Mouse (Mus musculus): ENCODE results near the gene Rbpms2. TPM values are rescaled to one million over a fixed set of nuclear protein-coding genes. Genes with fewer than 3 reads are reported as not detected.

Gene Rbpms2
- total RNA-seq (2021) = 1 to 10 TPM; 1.8 to 2.9 TPM

DNA sequence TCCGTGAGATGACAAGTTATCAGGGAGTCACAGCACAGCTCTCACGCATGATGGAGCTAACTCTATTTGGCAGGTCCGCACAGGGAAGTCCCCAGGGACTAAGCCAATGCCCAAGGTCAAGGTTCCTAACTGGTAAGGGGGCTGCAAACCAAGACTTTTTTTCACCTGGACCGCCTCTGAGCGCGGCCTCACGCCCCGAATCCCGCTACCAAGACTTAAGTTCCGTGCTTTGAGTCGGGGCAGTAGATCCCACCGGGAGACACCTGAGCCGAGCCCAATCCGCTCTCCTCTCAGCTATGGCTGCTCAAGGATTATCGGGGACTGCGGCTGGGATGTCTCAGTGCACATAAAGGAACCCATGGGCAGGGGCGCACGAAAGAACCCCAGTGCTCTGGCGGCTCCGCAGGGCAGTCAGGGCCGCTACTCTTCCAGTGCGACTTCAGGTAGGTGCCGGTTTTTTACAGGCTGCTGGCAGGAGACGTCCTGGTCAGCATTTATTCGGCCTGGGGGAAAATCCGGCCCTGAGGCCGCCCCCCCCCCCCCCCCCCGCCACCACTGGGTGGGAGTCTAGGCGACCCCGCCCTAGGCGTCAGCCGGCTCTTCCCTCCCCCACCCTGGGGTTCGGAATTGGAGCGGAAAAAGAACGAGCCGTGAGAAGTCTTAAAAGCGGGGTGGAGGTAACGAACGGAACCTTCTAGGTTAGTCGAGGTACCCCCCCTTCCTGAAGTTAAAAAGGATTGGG lies at the start of gene Rbpms2:
TSS of gene Rbpms2 (plus strand) at position 624 of the 742 bp plus-strand sequence.
- intact Hi-C loops (cut with DNase I) = loop anchor here (1.0 kb wide), 1 partner anchor 18 kb away; no protein-coding TSS in a partner anchor
- no peak for DNase-seq (ENCODE audit: low spot score in 2 of 2)

- intact Hi-C loops (cut with DNase I) = loop anchor here (1.0 to 5.0 kb wide), 2 partner anchors 56 to 118 kb away; partner anchors contain the start of gene Spg21
- DNase-seq (ENCODE audit: low spot score in 2 of 2) = peak; percentile 76 to 80
Measured at GRCm38 (mm10) chr9:65579781-65580371, 49.6 kb upstream of the Rbpms2 start, which contains the start of gene Plekho2. Plekho2 (minus strand) TSS chr9:65580040.

DNA sequence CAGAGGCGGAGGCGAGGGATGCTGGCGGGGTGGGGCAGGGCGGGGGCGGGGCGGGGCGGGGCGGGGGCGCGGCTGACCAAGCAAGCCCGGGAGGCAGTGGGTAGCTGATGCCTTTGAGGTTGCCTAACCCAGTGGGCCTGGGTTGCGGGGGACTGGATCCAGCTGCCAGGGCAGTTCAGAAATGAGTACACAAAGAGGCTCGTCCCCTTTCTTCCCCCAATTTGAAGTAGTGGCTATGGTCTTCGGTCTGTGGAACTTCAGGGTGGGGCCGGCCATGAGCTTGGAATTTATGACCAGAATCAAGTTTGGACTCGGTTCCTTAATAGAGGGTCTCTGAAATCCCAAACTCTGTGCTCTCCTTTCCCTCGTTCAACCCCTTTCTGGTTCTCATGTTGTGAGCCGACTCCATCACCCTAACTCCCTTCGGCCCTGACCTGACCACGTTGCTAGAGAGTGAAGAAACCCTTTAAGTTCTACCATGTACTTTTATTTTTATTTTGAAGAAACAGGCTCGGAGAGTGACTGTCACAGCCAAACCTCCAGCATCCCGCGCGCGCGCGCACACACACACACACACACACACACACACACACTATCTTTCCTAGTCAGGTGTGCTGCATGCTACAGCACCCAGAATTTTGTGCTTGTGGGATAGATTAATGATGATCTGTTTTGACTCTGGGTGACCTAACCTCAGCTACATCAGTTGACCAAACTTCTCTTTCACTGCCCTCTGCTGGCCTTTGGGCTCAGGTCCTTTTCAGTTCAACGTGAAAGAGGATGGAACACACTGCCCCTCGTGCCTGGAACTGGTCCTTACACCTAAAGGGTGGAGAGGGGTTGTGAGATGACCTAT lies 48.8 kb upstream of the Rbpms2 start:
- DNase-seq (ENCODE audit: low spot score in 2 of 2) = peak; percentile 59 to 68
- intact Hi-C loops (cut with DNase I) = loop anchor here (1.0 to 5.0 kb wide), 2 partner anchors 56 to 118 kb away; partner anchors contain the start of gene Spg21

GRCm38 (mm10) chr9:65583045-65583444 lies 46.4 kb upstream of the Rbpms2 start:
- DNase-seq (ENCODE audit: low spot score in 2 of 2) = no peak
- intact Hi-C loops (cut with DNase I) = loop anchor here (5.0 kb wide), 1 partner anchor 121 kb away; the partner anchor contains the start of gene Spg21

- peak; percentile 51 to 70 for DNase-seq (ENCODE audit: low spot score in 2 of 2)
- intact Hi-C loops (cut with DNase I) = no loop called here
Measured at GRCm38 (mm10) chr9:65586406-65587269, 42.8 kb upstream of the Rbpms2 start, which contains the start of gene Pif1. Pif1 (plus strand) TSS chr9:65587160.

GRCm38 (mm10) chr9:65587270-65587572 lies 42.2 kb upstream of the Rbpms2 start:
- intact Hi-C loops (cut with DNase I) = no loop called here
- no peak for DNase-seq (ENCODE audit: low spot score in 2 of 2)

DNA sequence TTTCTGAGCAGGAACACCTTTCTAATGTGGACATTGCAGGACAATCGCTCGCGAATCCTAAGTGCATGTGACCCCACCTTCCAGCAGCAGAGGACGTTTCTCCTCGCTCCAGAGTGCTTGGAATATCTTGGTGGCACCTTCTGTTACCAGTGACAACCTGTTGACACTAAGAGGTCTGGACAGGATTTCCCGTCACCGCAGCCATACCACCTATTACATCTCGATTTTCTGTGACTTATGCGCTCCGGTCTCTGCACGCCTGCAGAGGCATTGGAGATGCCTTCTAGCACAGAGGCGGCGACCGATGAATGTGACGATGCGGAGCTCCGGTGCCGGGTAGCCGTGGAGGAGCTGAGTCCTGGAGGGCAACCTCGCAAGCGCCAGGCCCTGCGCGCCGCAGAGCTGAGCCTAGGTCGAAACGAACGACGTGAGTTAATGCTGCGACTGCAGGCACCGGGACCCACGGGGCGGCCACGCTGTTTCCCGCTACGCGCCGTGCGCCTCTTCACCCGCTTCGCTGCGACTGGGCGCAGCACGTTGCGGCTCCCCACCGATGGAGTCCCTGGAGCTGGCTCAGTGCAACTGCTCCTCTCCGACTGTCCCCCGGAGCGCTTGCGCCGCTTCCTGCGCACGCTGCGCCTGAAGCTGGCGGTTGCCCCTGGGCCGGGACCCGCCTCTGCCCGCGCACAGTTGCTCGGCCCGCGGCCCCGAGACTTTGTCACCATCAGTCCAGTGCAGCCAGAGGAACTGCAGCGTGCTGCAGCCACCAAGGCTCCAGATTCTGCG lies 41.7 kb upstream of the Rbpms2 start:
- intact Hi-C loops (cut with DNase I) = no loop called here
- DNase-seq (ENCODE audit: low spot score in 2 of 2) = peak; percentile 28 to 38

- DNase-seq (ENCODE audit: low spot score in 2 of 2) = no peak
- intact Hi-C loops (cut with DNase I) = no loop called here
Measured at GRCm38 (mm10) chr9:65589091-65589490, 40.4 kb upstream of the Rbpms2 start.

- DNase-seq (ENCODE audit: low spot score in 2 of 2) = no peak
- intact Hi-C loops (cut with DNase I) = no loop called here
Measured at GRCm38 (mm10) chr9:65592721-65593120, 36.7 kb upstream of the Rbpms2 start.

DNA sequence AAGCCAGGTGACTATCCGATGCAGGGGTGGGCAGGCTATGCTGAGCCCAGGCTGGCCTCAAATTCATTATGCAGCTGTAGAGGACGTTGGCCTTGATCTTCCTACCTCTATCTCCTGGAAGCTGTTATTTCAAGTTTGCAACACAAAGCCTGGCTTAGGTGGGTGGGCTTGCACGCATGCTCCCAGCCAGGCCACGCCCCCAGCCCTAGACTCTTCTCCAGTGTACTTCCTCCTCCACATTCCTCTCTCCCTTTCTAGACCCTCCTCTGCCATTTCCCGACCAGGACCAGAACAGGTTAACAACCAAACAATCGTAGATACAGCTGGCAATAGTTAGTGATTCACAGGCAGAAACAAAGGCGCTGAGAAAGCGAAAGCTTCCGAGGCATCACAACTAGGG lies 35.9 kb upstream of the Rbpms2 start:
- DNase-seq (ENCODE audit: low spot score in 2 of 2) = no peak
- intact Hi-C loops (cut with DNase I) = no loop called here

DNA sequence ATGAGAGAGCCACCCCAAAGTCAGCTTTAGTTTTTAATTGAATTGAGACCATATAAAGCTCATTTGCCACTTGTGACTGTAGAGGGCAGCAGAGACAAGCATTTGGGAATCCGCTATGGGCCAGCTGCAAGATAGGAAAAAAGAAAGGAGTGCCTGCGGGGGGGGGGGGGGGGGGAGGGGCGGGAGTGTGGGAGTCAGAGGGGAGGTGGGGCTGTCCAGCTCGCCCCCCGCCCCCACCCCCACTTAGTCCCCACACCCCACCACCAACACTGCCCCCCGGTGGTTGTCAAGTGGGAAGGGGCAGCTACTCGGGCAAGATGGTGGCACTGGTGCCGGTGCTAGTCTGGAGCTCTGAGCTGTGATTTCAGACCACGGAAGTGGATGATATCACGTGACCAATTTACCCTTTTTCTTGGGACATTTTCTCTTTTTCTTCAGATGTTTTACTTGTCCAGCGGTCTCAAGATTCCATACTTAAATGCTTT lies 30.6 kb upstream of the Rbpms2 start:
- no peak for DNase-seq (ENCODE audit: low spot score in 2 of 2)
- intact Hi-C loops (cut with DNase I) = no loop called here

DNA sequence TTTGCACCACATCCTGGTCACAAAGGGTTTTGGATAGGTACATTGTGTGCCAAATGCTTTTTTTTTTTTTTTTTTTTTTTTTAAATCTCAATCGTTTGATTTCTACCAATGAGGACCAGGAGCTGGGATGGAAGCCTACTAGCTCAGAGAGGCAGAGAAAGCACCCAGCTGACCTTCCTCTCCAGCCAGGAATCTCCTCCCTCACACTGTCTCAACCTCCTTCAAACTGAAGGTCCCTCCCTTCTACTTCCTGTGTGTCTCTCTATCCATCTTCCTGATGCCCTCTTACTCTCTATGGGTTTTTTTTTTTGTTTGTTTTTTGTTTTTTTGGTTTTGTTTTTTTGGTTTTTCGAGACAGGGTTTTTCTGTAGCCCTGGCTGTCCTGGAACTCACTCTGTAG lies 28.5 kb upstream of the Rbpms2 start:
- intact Hi-C loops (cut with DNase I) = no loop called here
- DNase-seq (ENCODE audit: low spot score in 2 of 2) = no peak

- intact Hi-C loops (cut with DNase I) = loop anchor here (2.0 kb wide), 1 partner anchor 61 kb away; no protein-coding TSS in a partner anchor
- DNase-seq (ENCODE audit: low spot score in 2 of 2) = no peak
Measured at GRCm38 (mm10) chr9:65603401-65604102, 25.9 kb upstream of the Rbpms2 start.

GRCm38 (mm10) chr9:65605471-65606136 lies 23.8 kb upstream of the Rbpms2 start:
- DNase-seq (ENCODE audit: low spot score in 2 of 2) = peak in 1 of 2 experiments; percentile 22
- intact Hi-C loops (cut with DNase I) = loop anchor here (2.0 to 5.0 kb wide), 3 partner anchors 42 to 247 kb away; no protein-coding TSS in a partner anchor

DNA sequence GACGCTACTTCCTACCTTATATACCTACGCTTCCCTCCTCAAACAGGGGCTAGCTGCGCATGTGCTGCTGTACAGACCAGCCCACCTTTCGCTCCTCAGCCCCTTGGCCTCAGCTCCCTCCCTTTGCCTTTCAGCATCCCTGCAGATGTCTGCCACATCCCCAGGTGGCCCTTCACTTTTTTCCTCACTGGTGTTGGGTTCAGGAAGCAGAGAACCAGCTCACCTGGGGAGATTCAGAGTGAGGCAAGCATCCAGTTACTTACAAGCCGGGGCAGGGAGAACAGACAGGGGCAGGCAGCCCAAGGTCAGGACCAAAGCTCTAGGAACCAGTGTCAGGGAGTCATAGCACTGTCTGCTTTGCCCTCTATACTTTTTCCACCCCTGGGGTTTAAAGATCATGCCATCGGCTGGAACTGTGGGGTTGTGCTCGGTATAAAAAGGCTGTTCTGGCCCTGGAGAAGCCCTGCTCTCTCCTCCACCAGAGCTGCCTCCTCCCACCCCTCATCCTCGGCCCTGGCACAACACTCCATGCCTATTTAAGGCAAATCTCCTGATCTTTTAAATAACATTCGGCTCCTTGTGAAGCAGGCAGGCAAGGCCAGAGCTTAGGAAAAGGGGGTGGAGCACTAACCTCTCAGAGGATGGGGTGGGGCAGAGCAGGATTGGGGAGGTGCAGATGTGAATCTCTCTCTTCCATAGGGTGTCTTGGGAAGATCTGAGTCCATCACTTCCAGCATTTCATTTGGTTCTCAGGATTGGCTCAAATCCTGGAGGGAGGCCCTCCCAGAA lies 22.9 kb upstream of the Rbpms2 start:
- intact Hi-C loops (cut with DNase I) = loop anchor here (5.0 kb wide), 2 partner anchors 41 to 246 kb away; no protein-coding TSS in a partner anchor
- DNase-seq (ENCODE audit: low spot score in 2 of 2) = no peak

GRCm38 (mm10) chr9:65607120-65607519 lies 22.3 kb upstream of the Rbpms2 start:
- no peak for DNase-seq (ENCODE audit: low spot score in 2 of 2)
- intact Hi-C loops (cut with DNase I) = loop anchor here (5.0 kb wide), 2 partner anchors 40 to 245 kb away; no protein-coding TSS in a partner anchor

Measured in left cerebral cortex, postnatal 36 days (tissue).